Mouse (Mus musculus): ENCODE results near the gene Trio.
A peak's percentile ranks its signal among the peaks of the same experiment; 100 is the strongest.
"Not testable (repeated sequence)": the region's sequence is repeated elsewhere in the genome, so short reads cannot be mapped to it uniquely, and the experiment has no call there.

Trio gene

DNA sequence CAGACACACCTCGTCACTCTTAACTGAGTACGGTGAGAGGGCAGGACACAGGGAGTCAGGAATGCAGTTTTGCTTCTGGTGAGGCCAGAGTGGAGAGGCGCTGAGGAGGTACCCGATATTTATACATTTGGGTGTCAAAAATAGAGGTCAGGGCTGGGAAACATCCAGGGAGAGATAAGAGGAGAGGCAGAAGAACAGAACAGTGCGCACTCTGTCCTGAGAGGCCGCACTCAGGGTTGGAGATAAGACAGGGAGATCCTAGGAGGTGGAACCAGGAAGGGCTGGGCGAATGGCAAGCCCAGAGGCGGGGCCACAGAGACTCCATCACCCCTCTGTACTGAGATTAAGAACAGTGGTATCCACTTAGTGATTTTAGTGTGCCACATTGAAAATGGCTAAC is 185.1 kb downstream of the Trio start:
- DNase-seq (ENCODE audit: low spot score in 2 of 2): no peak

DNA sequence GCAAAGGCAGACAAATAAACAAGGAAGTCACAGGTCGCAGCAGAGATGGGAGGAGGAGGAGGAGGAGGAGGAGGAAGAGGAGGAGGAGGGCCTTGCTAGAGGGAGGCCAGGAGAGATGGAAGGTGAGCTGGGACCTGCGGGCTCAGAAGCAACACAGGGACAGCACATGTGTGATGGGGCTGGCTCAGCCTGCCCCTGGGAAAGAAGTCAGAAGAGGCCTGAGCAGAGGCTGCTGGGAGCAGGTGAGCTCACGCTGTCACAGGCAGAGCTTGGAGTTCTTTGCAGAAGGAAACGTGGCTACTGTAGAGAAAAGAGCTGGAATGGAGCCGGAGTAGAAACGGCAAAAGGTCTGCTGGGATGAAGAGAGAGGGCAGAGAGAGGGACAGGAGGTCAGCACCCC is 185.5 kb downstream of the Trio start:
- DNase-seq (ENCODE audit: low spot score in 2 of 2): no peak

DNA sequence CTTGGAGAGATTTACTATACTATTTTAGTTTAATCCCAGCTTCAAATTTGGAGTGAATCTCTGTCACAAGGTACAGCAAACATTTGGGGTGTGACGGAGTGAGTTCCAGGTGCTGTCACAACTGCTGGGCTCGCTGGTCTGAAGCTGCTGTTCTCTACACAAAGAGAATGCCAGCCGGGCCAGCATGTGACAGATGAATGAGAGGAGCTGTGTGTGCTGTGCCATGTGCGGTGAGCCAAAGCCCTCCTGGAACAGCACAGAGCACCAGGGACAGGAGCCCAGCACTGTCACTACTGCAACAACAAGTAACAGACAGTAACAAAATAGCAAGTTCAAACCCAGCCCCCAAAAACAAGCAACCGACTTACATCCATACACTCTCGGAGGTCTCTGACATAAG is 194.0 kb downstream of the Trio start:
- DNase-seq (ENCODE audit: low spot score in 2 of 2): no peak

DNA sequence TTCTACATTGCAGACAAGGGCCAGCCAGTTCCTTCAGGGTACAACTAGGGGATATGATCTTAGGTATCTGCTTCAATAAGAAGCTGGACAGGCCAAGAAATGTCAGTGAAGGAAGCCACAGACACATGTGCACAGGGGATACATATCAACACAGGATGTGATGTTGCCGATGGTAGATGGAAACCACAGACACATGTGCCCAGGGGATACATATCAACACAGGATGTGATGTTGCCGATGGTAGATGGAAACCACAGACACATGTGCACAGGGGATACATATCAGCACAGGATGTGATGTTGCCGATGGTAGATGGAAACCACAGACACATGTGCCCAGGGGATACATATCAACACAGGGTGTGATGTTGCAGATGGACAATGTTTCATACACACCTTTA is 197.8 kb downstream of the Trio start:
- not testable (repeated sequence) for DNase-seq (ENCODE audit: low spot score in 2 of 2)

DNA sequence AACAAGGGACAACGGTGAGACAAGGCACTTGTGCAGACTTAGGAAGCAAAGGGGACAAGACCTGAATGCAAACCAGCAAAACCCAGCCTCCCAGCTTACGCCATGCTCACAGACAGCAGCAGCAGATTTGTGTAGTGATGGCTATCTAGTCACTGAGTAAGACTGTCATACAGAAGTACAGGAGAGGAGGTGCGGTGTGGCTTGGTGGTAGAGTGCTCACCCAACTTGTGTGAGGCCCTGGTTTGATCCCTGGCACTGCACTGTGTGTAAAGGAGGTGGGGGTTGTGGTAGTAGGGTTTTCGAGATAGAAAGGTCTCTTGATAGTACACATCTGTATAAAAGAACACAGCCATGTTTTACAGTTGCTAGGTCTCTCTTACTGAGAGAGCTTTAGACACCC is 198.8 kb downstream of the Trio start:
- no peak for DNase-seq (ENCODE audit: low spot score in 2 of 2)

DNA sequence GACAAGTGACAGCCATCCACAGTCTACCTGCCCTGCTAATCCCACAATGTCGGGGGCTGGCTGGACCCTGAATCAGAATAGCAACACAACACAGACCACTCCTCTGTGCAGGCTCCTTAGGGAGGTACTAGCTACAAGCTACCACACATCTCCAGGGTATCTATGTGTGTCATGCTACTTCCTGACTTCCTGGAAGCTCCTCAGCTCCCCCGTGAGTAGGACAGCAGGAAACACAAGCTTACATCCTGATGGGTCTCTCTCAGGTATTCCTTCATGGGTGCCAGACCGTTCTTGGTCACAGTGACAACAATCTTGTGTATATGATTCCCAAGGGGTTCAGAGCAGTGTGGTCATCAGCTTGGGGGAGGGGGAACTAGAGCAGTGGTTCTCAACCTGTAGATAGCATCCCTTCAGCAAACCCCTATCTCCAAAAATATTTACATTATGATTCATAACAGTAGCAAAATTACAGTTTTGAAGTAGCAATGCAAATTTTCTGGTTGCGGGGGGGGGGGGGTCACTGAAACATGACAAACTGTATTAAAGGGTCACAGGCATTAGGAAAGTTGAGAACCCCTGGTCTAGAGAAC is 199.5 kb downstream of the Trio start:
- no peak for DNase-seq (ENCODE audit: low spot score in 2 of 2)

DNA sequence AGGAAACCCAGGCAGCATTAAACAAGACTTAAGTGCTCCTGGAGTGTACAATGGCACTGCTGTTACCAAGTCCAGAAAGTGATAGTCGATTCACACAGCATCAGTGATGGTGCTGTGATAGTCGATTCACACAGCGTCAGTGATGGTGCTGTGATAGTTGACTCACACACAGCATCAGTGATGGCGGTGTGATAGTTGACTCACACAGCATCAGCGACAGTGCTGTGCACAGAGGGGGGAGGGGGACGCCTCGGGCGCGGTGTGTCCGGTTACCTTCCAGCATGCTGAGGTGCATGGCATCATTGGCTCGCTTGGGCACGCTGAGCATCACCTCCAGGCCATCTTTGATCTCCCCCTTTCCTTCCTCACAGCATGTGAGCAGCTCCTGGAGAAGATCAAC is 200.3 kb downstream of the Trio start:
- DNase-seq (ENCODE audit: low spot score in 2 of 2): no peak

DNA sequence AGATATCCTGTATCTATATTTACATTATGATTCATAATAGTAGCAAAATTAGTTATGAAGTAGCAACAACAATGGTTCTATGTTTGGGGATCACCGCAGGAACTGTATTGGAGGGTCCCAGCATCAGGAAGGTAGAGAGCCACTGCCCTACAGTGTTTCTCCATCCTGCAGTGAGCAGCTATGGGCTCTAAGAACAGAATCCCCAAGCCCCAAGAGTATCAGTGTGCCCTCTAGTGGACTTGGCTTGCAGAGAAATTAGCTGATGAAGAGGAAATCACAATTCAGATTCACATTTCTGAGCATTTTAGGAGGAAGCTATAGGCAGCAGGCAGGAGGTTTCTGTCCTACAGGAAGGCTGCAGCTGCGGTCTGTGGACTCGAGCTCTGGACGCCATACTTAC is 202.1 kb downstream of the Trio start:
- DNase-seq (ENCODE audit: low spot score in 2 of 2): no peak

DNA sequence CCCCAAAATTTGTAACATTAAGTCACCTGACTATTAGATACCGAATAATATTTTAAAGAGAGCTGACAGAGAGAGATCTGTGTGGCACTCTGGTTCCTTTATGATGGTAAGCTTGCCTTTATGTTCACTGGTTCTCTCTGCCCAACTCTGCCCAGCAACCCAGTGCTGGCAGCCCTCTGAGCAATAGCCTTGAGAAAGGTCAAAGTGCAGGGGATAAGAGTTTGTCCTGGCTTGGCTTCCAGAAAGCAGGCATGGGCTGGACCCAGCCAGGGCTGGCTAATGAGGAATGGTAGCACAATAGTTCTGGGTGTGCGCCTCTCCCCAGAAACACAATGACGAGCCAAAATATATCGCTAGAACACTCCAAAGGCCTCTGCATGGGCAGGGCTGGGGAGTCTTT is 203.2 kb downstream of the Trio start:
- no peak for DNase-seq (ENCODE audit: low spot score in 2 of 2)

DNA sequence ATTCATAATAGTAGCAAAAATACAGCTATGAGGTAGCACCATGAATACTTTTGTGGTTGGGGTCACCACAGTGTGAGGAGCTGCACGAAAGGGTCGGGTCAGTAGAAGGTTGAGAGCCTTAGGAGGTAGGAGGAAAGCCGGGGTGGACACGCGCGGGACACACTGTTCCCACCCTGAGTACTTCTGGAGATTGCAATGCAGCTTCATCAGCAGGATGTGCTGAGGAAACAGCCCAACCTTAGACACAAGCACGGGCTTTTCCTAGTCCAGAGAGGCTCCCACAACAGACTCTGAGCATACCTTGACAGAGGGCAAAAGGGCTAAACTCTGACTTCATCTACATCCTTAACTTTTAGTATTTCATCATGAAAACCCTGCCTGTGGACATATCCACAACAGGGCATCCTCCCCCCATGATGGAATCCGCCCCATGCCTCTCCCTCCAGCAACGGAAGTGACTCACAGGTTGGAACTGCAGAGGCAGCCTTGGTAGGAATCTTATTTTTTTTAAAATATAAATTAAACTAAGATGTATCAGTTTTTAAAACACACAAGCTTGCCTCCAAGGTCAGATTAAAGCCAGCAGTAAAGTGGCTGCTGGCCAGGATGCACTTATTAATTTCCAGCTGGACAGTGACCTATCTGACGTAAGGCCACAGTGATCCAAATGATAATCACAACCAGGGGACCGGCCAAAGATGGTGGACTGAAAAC is 203.8 kb downstream of the Trio start:
- no peak for DNase-seq (ENCODE audit: low spot score in 2 of 2)

DNA sequence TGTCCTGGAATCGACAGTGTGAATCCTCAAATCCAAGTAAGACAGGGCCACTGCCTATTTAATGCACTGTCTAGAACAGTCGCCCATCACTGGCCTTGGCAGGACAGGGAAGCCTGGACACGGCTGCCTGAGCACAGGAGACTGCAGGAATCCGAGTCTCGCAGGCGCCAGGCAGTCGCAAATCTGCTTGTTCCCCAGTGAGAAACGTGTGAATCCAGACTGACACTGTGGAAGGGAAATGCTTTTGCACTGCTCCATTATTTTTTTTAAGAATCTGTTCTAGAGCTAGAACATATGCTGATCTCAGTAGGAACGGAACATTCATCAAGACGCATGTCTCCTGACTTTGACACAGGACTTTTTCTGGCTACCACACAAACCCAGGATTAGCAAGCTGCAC is 208.6 kb downstream of the Trio start:
- no peak for DNase-seq (ENCODE audit: low spot score in 2 of 2)

DNA sequence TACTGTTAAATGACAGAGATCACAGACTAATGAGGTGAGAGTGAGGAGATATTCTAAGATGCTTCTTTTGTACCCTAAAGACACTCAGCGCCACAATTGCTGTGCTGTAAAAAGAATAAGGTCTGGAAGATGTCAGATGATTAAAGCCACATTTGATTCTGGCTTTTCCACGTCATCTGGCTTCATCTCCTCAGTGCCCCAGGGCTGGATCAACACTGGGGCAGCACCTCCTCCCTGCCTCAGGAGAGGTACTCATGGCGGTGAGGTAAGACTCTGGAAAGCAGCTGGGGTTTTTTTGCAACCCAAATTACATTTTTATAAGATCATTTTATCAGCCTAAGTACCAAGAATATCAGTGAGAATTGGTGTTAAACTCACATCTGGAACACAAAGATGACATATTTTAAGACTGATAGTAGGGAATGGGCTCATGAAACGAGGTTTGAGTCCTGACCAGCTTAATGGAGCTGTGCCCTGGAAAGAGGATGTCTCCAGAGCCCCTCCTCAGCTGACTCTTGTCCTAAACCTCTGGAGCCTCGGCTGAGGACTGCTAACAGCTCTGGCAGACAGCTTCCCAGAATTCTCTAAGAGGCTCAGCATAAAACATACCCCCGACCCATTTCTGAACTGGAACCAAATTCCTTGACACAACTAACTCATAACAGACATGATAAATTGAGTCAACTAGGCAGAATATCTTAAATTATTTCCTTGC is 210.8 kb downstream of the Trio start:
- no peak for DNase-seq (ENCODE audit: low spot score in 2 of 2)

DNA sequence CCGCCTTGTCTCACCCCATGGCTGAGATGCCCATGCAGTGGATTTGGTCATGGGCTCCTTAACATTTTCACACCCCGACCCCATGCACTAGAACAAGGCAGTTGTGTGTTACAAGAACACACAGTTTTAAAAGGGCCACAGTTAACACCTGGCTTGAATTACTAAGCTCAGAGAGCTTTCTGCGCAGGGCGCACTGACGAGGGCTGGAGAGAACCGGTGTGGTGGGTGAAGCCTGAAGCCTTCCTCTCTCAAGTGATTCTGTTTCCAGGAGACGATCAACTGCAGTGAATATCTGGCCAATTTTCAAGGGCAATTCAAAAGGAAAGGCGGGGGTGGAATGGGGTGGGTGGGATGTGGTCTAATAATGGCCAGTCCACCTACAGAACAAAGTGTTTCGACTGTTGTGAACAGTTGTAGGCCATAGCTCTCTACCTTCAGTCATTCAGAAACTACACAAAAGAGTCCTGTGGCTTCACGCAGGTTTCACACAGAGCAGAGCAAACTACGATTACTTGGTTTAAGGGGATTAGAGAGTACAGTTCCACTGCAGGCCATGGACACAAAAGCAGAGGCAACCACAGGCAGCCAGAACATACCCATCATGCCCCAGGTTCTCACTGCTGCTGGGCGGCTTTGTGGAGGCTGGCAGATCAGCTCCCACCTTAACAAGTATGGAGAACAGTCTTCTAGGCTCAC is 214.7 kb downstream of the Trio start:
- DNase-seq (ENCODE audit: low spot score in 2 of 2): no peak

DNA sequence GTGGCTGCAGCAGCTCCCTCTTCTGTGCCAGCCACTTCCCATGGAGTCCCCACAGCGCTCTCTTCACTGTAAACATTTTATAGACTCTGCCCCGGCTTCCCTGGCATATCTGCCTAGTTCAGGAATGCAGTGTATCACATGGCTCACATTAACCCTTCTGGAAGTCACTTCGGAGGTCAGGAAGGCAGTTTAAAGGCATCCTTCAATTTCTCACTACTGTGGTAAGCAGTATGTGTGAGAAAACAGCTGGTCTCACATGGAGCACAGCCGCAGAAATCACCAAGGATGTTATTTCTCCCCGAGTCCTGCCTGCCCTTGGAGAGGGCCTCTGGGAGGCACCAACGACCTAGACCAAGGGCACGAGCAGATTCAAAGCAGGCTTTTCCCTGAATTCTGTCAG is 215.4 kb downstream of the Trio start:
- DNase-seq (ENCODE audit: low spot score in 2 of 2): no peak

DNA sequence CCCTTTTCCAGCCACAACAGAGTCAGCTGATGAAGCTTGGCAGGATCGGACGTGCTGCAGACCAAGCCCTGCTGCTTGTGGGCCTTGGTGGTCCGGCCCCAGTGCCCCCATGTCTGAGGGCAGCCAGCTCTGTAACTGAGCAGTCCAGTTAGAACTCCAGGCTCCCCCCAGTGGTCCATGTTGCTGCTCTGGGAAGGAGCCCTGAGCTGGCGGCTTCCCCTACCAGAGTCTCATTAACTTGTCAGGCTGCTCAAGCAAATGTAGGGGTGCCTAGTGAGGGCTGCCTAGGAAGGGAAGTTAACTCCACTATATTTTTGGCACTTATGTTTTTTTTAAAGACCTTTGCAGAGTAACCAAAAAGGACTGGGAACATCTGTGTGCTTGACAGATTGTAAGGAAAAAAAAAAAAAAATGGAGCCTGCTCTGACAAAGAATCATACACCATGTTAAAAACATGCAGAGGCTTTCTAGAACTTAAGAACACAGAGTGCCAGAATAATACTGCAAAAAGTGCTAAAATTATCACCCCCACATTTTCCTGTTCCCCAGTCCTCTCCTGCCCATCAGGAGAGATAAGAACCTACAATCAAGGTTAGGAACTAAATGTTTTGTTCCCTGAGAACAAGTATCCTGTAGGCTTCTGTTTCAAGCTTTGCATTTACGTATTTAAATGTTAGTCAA is 216.9 kb downstream of the Trio start:
- DNase-seq (ENCODE audit: low spot score in 2 of 2): peak; percentile 72

DNA sequence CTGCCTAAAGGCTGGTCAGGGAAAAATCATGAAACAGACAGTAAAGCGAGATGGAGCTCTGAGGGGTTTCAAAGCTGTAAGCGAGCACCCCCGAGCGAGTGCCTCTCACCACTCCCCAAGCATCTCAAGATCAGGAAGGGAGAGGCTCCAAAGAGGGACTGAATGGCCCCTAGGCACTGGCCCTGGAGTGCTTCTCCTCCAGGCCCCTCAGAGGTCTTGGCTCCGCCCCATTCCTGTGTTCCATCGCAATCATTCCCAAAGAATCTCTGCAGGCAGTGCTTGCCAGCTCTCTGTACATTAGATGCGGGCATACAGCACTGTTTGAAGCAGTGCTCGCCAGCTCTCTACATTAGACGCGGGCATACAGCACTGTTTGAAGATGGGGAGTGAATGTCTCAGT is 219.4 kb downstream of the Trio start:
- no peak for DNase-seq (ENCODE audit: low spot score in 2 of 2)

DNA sequence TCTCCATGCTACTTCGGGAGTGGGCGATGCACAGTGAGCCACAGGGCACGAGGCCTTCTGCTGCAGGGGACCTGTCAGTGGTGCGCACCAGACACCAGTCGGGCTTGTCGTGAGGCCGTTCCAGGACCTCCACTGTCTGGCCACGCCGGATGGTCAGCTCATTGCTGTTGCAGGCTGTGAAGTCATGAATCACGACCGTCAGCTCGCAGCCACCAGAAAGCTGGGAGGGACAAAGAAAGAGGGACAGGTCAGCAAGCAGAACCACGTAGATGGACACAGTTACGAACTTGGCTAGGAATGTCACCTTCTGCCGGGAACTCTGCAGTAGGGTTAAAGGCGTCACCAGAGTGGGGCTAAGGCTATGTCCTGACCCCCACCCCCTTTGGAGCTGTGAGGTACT is 220.0 kb downstream of the Trio start:
- no peak for DNase-seq (ENCODE audit: low spot score in 2 of 2)

DNA sequence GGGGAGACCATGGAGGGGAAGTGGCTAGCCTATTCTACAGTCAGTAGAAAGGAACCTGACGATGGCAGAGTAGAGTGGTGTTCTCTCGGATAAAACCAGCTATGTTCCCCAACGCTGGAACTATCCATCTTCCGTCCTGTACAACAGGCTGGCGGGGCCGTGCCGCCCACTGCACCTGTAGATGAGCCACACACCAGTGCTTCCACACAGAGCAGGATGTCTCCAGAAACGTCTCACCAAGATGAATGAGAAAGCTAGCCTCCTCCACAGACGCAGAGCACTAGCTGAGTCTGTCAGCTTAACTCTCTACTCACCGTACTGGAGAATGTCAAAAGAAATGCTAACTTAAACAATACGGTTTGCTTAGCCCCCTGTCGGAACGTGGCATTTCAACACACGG is 221.2 kb downstream of the Trio start:
- DNase-seq (ENCODE audit: low spot score in 2 of 2): no peak

DNA sequence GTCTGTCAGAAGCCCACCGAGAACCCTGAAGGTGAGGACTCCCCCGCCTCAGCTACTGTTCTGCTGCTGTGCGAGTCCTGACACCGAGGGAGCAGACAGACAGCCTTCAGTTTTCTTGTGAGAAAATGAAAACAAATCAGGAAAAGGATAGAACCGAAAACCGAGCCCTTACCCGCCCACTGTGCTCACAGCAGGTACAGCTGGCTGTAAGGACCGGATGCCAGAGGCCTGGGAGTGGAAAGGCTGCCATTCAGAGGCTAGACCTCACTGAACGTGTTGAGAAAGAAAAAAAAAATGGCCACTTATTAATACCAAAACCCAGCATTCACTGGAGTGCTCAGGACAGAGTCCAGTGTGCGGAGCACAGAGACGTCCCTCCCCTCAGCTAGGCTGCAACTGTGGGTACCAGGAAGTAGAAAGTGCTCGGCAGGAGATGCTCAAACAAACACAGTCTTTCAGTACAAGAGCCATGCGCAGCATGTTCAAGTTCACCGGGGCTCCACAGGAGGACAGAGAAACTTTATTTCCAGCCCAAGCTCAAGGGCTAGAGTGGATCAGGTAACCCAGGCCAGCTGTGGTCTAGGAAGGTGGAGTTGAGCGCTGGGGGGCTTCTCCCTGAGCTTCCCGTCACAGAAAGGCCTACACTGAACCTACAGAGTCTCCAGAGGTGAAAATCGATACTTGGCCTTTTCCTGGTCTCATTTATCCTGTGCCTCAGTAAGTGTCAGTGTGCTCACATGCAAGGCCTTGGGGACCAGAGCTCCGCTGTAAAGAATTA is 221.9 kb downstream of the Trio start:
- DNase-seq (ENCODE audit: low spot score in 2 of 2): no peak

DNA sequence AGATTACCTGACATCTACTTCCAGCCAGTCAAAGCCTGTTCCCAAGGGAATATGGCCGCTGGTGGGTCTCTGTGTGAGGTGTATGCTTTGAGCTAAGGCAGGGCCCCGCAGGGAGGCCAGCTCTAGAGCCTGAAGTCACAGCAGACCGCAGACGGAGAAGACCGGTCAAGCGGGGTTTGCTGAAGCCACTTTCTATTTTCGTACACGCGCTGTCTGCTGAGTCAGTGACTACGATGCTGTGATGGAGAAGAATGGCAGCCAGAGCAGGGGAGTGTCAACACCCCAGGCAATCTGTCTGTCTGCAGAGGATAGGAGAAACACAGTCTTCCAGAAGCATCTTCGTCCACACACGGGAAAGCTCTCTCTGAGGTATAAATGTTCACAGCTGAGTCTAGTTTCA is 223.4 kb downstream of the Trio start:
- DNase-seq (ENCODE audit: low spot score in 2 of 2): no peak

DNA sequence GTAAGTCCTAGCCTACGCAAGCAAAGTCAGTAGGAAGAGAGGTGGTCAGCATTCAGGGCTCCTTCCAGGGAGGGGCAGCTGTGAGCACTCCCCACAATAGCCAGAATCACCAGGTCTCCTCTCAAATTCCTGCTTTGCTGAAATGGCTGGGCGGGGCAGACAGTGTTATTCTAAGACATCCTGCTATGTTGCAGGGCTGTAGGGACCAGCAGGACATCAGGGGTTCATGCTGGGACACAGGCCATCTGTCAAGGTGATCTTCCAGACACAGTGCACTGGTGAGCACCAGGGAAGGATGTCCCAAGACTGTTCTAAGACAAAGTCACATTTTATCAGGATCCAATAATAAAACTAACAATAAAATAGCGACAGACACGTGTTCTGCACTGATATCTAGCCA is 224.5 kb downstream of the Trio start:
- no peak for DNase-seq (ENCODE audit: low spot score in 2 of 2)
